Mouse (Mus musculus): ENCODE measurements at regions not wholly inside any gene's neighbourhood (a gene's known extent, or its start where the extent isn't known, plus 50 kb on each side); places are given as distances from the start of the nearest gene placed in this dataset.

- DNase-seq = no peak
These were observed 1380.4 kb upstream of the Cdh8 start for GRCm38 (mm10) chr8:100796628-100797027.

GRCm38 (mm10) chr8:100793951-100794350, 1377.7 kb upstream of the Cdh8 start:
- DNase-seq = no peak

- DNase-seq = no peak
These were observed 1374.4 kb upstream of the Cdh8 start for GRCm38 (mm10) chr8:100790592-100791141.

GRCm38 (mm10) chr8:100788132-100788531, 1371.9 kb upstream of the Cdh8 start:
- no peak for DNase-seq

- peak; percentile 11 for DNase-seq
These were observed 1356.6 kb upstream of the Cdh8 start for GRCm38 (mm10) chr8:100772742-100773370.

GRCm38 (mm10) chr8:100769617-100770016, 1353.3 kb upstream of the Cdh8 start:
- no peak for DNase-seq

- no peak for DNase-seq
These were observed 1317.7 kb upstream of the Cdh8 start for GRCm38 (mm10) chr8:100733927-100734326.

GRCm38 (mm10) chr8:100702365-100702764, 1286.1 kb upstream of the Cdh8 start:
- DNase-seq = no peak

GRCm38 (mm10) chr8:100695043-100695442, 1278.8 kb upstream of the Cdh8 start:
- no peak for DNase-seq

GRCm38 (mm10) chr8:100678580-100678979, 1262.3 kb upstream of the Cdh8 start:
- DNase-seq = no peak
